In genomic region chr3:89395419-89395805, GRCm38 (mm10) we compare ENCODE assay signal across 9 mouse cellular contexts. TPM values are rescaled to one million over a fixed set of nuclear protein-coding genes. Genes with fewer than 3 reads are reported as not detected.
A peak's percentile ranks its signal among the peaks of the same experiment; 100 is the strongest.
DNase-seq lines count a peak whose midpoint lies in the region; ATAC-seq and TF ChIP-seq lines count a peak whose summit lies in the region.
"Had no signal": no experiment of that assay in that cellular context is flagged by ENCODE, and none has a peak within 500 bp of the region (broad histone marks: within the 10 kb centered on the region; RNA-seq: fewer than 3 reads in every experiment).

No protein-coding gene starts in this region.

- H3K9me3 ChIP-seq in hindbrain, embryonic 12.5 days (replicated peaks), result no peaks in the 10 kb centered on the region
- H3K9me3 ChIP-seq in lung, postnatal 0 days (ENCODE audit: low read length), result no peaks in the 10 kb centered on the region

- no peak for TF ChIP-seq EP300 in lung, postnatal 0 days (IDR thresholded peaks at IDR 0.05)

- no peak for TF ChIP-seq CTCF in gastrocnemius, adult 2 months (IDR thresholded peaks at IDR 0.05)
- no peak for TF ChIP-seq CTCF in lung, postnatal 0 days (IDR thresholded peaks at IDR 0.05)

- no peaks in the 10 kb centered on the region for H3K36me3 ChIP-seq in hindbrain, embryonic 12.5 days
- H3K36me3 ChIP-seq in lung, postnatal 0 days (ENCODE audit: insufficient read depth, low read length), result no peaks in the 10 kb centered on the region

- H3K4me1 ChIP-seq in hindbrain, embryonic 12.5 days, result peaks cover 59% of the 10 kb centered on the region
- peaks cover 5% of the 10 kb centered on the region for H3K4me1 ChIP-seq in lung, postnatal 0 days (ENCODE audit: insufficient read depth, low read depth, low read length)

- intact Hi-C loops in gastrocnemius, adult 2 months (cut with DNase I), result loop anchor here (2.0 to 5.0 kb wide), 2 partner anchors 35 to 92 kb away; partner anchors contain the start of gene Pygo2

- H3K4me3 ChIP-seq in gastrocnemius, adult 2 months, result peak overlapping the region; percentile 82
- H3K4me3 ChIP-seq in hindbrain, embryonic 12.5 days, result peak overlapping the region; percentile 55
- H3K4me3 ChIP-seq in lung, postnatal 0 days (ENCODE audit: low read depth, low read length), result peak overlapping the region; percentile 78

- H3K9ac ChIP-seq in hindbrain, embryonic 12.5 days, result 0 out of 2 replicates have a peak overlapping the region, but pooled peaks have one; percentile 32
- H3K9ac ChIP-seq in lung, postnatal 0 days (replicated peaks; ENCODE audit: low read depth), result peak overlapping the region; percentile 65

- H3K27ac ChIP-seq in gastrocnemius, adult 2 months, result peak overlapping the region; percentile 95
- H3K27ac ChIP-seq in hindbrain, embryonic 12.5 days, result no peak overlapping the region
- H3K27ac ChIP-seq in lung, postnatal 0 days (ENCODE audit: low read length), result peak overlapping the region; percentile 97

- H3K4me2 ChIP-seq in hindbrain, embryonic 12.5 days (replicated peaks), result peak overlapping the region; percentile 100
- peak overlapping the region; percentile 99 for H3K4me2 ChIP-seq in lung, postnatal 0 days (replicated peaks; ENCODE audit: low read depth, low read length)

- no peak for ATAC-seq in hindbrain, embryonic 12.5 days (ENCODE audit: low FRiP score)
- ATAC-seq in lung, postnatal 0 days, result no peak

- H3K27me3 ChIP-seq in hindbrain, embryonic 12.5 days, result peaks cover 39% of the 10 kb centered on the region
- no peaks in the 10 kb centered on the region for H3K27me3 ChIP-seq in lung, postnatal 0 days (replicated peaks; ENCODE audit: insufficient read depth, low read length)
- H3K27me3 ChIP-seq: Patski had no signal

- WGBS in hindbrain, embryonic 12.5 days, result 2% methylated on average over 10 of the region's 10 CpGs
- WGBS in lung, postnatal 0 days, result 7% methylated on average over 10 of the region's 10 CpGs

- peak; percentile 53 for DNase-seq in gastrocnemius, adult 2 months
- DNase-seq in gastrocnemius, adult 8-10 months (ENCODE audit: low spot score in 2 of 2), result no peak
- peak; percentile 61 for DNase-seq in adipocyte (ENCODE audit: low spot score)
- no peak for DNase-seq in lung, postnatal 0 days (ENCODE audit: low spot score)
- DNase-seq in urinary bladder, postnatal 10 days (ENCODE audit: low spot score), result no peak
- DNase-seq in layer of hippocampus, adult 8-10 months (ENCODE audit: low spot score in 2 of 2), result no peak
- no peak for DNase-seq in thymus, postnatal 25 days

RNA-seq across cellular contexts. Expression of gene Zbtb7b, which starts 0.8 kb away (rescaled TPM):
- 10 to 100 TPM; 22.8 to 33.3 TPM for total RNA-seq in gastrocnemius, adult 2 months (2021)
- 10 to 100 TPM; 24.0 to 29.5 (median 27.7) TPM for total RNA-seq in gastrocnemius, adult 8-10 months (2022)
- polyA plus RNA-seq in hindbrain, embryonic 12.5 days (2016; fragmentation: Nextera tagmentation; extraction: Ambion mirVana), result 0.74 and 0.80 TPM in 2 replicates
- polyA plus RNA-seq in lung, postnatal 0 days (2015; fragmentation: Nextera tagmentation; extraction: Ambion mirVana), result 6.4 and 7.3 TPM in 2 replicates
- total RNA-seq in layer of hippocampus, adult 8-10 months (2022), result 10 to 100 TPM; 12.6 to 18.7 (median 15.9) TPM

RNA-seq across cellular contexts. Expression of gene Lenep, which starts 7.2 kb away (rescaled TPM):
- total RNA-seq in gastrocnemius, adult 2 months (2021), result 1 to 10 TPM in 1 of 2 experiments, under 1 TPM in 1; 0.41 to 2.1 TPM
- total RNA-seq in gastrocnemius, adult 8-10 months (2022), result 1 to 10 TPM in 1 of 4 experiments, not detected in 3; 2.8 TPM
- 1.0 and 1.5 TPM in 2 replicates for polyA plus RNA-seq in hindbrain, embryonic 12.5 days (2016; fragmentation: Nextera tagmentation; extraction: Ambion mirVana)
- not detected in 2 replicates for polyA plus RNA-seq in lung, postnatal 0 days (2015; fragmentation: Nextera tagmentation; extraction: Ambion mirVana)
- total RNA-seq in layer of hippocampus, adult 8-10 months (2022), result 1 to 10 TPM; 1.9 to 7.1 (median 4.3) TPM
- polyA plus RNA-seq: Patski had no signal

RNA-seq across cellular contexts. Expression of gene Flad1, which starts 16.3 kb away (rescaled TPM):
- 10 to 100 TPM; 40.8 to 56.4 TPM for total RNA-seq in gastrocnemius, adult 2 months (2021)
- 10 to 100 TPM; 37.8 to 46.1 (median 41.6) TPM for total RNA-seq in gastrocnemius, adult 8-10 months (2022)
- polyA plus RNA-seq in hindbrain, embryonic 12.5 days (2016; fragmentation: Nextera tagmentation; extraction: Ambion mirVana), result 36.1 and 36.9 TPM in 2 replicates
- 17.9 and 18.2 TPM in 2 replicates for polyA plus RNA-seq in lung, postnatal 0 days (2015; fragmentation: Nextera tagmentation; extraction: Ambion mirVana)
- total RNA-seq in layer of hippocampus, adult 8-10 months (2022), result 10 to 100 TPM; 35.8 to 37.8 (median 37.1) TPM

RNA-seq across cellular contexts. Expression of gene Cks1b, which starts 22.8 kb away (rescaled TPM):
- total RNA-seq in gastrocnemius, adult 2 months (2021), result 1 to 10 TPM; 1.8 to 2.5 TPM
- total RNA-seq in gastrocnemius, adult 8-10 months (2022), result 1 to 10 TPM; 2.3 to 3.4 (median 2.6) TPM
- 249 and 274 TPM in 2 replicates for polyA plus RNA-seq in hindbrain, embryonic 12.5 days (2016; fragmentation: Nextera tagmentation; extraction: Ambion mirVana)
- 75.5 and 83.0 TPM in 2 replicates for polyA plus RNA-seq in lung, postnatal 0 days (2015; fragmentation: Nextera tagmentation; extraction: Ambion mirVana)
- total RNA-seq in layer of hippocampus, adult 8-10 months (2022), result 1 to 10 TPM; 1.6 to 4.7 (median 2.5) TPM

RNA-seq across cellular contexts. Expression of gene Shc1, which starts 22.8 kb away (rescaled TPM):
- total RNA-seq in gastrocnemius, adult 2 months (2021), result 10 to 100 TPM; 15.0 to 17.2 TPM
- 10 to 100 TPM; 14.1 to 20.6 (median 17.7) TPM for total RNA-seq in gastrocnemius, adult 8-10 months (2022)
- polyA plus RNA-seq in hindbrain, embryonic 12.5 days (2016; fragmentation: Nextera tagmentation; extraction: Ambion mirVana), result 54.8 and 61.2 TPM in 2 replicates
- polyA plus RNA-seq in lung, postnatal 0 days (2015; fragmentation: Nextera tagmentation; extraction: Ambion mirVana), result 52.6 and 55.7 TPM in 2 replicates
- 10 to 100 TPM; 16.4 to 22.3 (median 19.9) TPM for total RNA-seq in layer of hippocampus, adult 8-10 months (2022)

Comparison
In these comparisons a context has a peak if more than half of its experiments do, and no peak if none do; other contexts are left out.
1. DNase-seq: peak in gastrocnemius, adult 2 months (single experiment) and adipocyte (single experiment); none in gastrocnemius, adult 8-10 months (0 of 2), lung, postnatal 0 days (single experiment), urinary bladder, postnatal 10 days (single experiment), layer of hippocampus, adult 8-10 months (0 of 2) and thymus, postnatal 25 days (single experiment).
2. Peak in every context shown above with its lines, with median percentiles within 50 percentile points of each other: H3K4me3 ChIP-seq.